Mouse (Mus musculus): ENCODE measurements around the gene Dnpep.
A peak's percentile ranks its signal among the peaks of the same experiment; 100 is the strongest.

The Dnpep gene

GRCm38 (mm10) chr1:75317241-75318201 lies at the start of gene Dnpep:
Gene Dnpep (minus strand): TSS chr1:75317990.
- peak; percentile 100 for DNase-seq (ENCODE audit: low read depth, low spot score)

DNA sequence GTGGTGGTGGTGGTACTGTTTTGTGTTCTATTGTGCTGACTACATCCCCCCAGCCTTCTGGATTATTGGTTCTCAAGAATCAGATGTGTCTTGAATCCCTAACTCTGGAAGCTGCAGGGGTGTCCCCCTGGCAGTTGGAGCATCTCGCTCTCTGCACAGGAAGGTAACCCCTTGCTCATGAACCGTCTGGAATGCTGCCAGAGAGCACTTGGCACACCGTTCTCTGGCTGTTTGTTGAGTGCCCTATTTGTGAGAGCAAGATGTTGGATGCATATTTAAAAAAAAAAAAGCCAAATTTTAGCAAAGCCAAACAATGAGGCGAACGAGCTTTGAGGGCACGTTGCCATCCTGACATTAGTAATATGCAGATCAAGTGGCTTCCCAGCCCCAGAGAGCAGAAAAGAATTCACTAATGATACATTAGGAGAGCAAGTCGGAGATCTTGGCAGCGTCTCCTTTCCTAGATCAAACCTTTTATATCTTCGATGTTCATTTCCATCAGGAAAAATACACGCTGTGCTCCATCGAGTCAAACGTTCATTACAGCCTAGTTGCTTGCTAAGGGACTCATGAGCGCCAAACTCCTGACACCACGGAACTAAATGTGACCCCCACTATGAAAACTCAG lies 47.8 kb upstream of the Dnpep start:
- DNase-seq (ENCODE audit: low read depth, low spot score): no peak

- DNase-seq (ENCODE audit: low read depth, low spot score): no peak
Measured at GRCm38 (mm10) chr1:75363868-75364267, 46.1 kb upstream of the Dnpep start.

DNA sequence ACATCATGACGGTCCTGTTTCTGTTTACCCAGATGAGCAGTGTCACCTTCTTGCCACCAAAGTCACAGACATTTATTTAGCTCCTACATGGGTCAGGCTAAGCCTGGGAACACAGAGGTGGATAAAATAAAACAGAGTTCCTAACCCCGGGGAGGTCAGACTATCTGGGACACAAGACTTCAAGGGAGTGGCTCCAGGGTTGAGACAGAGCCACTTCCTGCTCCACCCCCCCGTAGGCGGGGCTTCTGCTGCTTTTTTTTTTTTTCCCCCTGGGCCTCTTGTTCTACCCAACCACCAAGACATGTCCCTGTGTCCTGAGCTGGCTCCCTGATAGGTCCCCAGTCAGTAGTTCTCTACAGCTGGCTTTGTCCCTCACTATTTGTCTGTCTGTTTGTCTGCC lies 44.0 kb upstream of the Dnpep start:
- peak; percentile 86 for DNase-seq (ENCODE audit: low read depth, low spot score)

GRCm38 (mm10) chr1:75361123-75361522 lies 43.3 kb upstream of the Dnpep start:
- DNase-seq (ENCODE audit: low read depth, low spot score): no peak

GRCm38 (mm10) chr1:75360112-75361031 lies 42.6 kb upstream of the Dnpep start, which contains the start of gene Des:
Gene Des (plus strand): TSS chr1:75360329.
- no peak for DNase-seq (ENCODE audit: low read depth, low spot score)

DNA sequence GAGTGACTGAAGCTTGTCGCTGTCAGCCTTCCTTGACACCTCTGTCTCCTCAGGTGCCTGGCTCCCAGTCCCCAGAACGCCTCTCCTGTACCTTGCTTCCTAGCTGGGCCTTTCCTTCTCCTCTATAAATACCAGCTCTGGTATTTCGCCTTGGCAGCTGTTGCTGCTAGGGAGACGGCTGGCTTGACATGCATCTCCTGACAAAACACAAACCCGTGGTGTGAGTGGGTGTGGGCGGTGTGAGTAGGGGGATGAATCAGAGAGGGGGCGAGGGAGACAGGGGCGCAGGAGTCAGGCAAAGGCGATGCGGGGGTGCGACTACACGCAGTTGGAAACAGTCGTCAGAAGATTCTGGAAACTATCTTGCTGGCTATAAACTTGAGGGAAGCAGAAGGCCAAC lies 41.6 kb upstream of the Dnpep start:
- no peak for DNase-seq (ENCODE audit: low read depth, low spot score)

GRCm38 (mm10) chr1:75358009-75358408 lies 40.2 kb upstream of the Dnpep start:
- DNase-seq (ENCODE audit: low read depth, low spot score): no peak

- no peak for DNase-seq (ENCODE audit: low read depth, low spot score)
Measured at GRCm38 (mm10) chr1:75357261-75357660, 39.5 kb upstream of the Dnpep start.

DNA sequence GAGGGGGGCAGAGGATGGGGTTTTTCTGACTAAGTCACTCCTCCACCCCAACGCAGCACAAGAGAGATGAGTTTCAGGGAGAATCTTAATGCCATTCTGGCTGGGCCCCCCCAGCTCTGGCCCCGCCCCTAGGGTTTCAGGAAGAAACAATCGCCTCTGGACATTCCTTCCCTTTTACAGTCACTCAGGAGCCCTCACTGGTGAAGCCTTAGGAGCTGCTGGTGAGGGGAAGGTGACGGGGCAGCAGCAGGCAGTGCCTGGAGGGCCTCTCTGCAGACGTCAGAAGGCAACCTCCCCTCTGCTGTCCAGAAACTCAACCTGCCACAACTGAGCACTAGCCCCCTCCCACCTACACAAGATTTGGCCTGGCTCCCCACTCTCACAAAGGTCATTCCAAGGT lies 31.5 kb upstream of the Dnpep start:
- no peak for DNase-seq (ENCODE audit: low read depth, low spot score)

DNA sequence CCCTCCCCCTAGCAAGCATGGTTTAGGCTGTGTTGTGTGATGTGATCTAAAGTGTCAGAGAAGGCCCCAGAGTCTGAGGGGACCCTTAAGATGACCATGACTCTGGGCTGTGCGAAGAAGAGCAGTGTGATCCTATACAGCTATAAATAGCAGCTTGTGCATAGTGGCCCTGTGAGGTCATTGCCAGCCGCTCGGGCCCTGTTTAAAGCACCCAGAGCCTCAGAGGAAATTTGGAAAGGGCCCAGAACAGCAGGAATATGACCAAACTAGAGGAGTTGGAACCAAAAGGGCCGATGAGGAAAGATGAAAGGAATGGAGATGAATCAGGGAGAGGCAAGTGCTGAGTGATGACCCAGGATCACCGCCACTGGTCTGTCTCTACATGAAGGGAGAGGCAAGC lies 29.5 kb upstream of the Dnpep start:
- DNase-seq (ENCODE audit: low read depth, low spot score): no peak

DNA sequence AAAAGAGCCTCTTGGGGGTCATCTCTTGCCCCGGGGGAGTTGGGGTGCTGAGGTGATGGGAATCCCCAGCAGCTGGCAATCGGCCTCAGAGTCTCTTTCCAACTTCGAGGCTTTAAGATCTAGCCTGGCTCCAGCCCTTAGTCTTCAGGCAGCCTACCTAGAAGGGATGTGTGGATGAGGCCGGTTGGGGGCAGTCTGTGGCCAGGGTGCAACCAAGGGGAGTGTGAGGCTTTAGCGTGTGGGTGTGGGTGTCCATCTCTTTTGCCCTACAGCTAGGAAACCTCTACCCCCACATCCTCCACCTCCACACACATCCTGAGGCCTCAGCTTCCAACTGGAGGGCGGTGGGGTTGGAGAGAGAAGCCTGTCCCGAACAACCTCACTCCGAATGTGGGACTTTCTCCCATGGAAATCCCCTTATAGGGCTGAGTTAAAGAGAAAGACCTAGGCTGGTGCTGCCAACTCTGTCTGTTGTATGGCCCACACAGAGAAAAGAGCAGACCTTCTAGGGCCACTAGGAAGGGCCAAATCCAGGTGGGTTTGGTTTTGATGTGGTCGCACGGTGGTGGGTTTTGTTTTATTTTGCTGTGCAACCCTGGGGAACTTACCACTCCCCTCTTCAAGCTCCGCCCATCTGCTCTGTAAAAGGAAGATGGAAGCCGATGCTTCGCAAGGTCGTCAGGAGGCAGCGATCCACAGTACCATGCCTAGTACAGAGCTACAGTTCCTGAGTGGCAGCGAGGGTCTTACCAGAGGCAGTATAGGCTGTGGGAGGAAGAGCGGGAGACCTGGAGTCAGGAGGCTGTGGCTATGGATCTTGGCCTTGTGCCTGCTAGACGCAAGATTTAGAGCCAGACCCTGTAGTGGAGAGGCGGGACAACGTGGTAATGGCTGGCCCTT lies 27.5 kb upstream of the Dnpep start:
- DNase-seq (ENCODE audit: low read depth, low spot score): peak; percentile 74

DNA sequence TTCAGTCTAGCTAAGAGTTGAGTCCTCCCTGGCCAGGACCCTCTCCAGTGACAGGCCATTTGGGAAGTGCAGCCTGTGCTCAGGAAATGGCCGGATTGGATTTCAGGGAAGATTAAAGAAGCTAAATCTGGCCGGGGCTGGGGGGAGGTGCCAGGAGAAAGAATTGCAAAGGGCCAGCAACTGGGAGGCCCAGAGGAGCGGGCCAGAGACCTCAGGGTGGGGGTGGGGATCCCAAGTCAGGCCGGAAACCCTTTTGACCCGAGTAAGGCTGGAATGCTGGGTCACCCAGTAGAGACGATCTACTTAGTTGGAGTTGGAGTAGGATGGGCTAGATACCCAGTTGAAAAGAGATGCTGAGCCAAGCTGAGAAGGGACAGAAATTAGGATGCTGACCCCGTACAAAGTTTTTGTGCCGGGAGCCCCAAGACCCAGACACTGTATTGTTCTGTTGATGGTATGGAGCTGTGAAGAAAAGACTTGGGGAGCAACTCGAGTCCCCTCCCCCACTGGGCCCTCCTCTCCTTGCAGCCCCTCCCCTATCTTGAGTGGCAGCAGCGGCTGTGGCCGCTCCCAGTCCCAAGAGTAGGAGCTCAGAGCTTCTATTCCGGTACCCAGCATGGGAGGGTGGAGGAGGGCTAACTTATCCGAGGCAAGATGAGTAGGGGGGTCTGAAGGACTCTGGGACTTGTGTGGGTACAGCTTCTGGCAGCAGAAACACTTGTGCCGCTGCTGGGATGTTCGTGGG lies 26.7 kb upstream of the Dnpep start:
- DNase-seq (ENCODE audit: low read depth, low spot score): peak; percentile 78

- peak; percentile 86 for DNase-seq (ENCODE audit: low read depth, low spot score)
Measured at GRCm38 (mm10) chr1:75342874-75343416, 25.2 kb upstream of the Dnpep start.

- no peak for DNase-seq (ENCODE audit: low read depth, low spot score)
Measured at GRCm38 (mm10) chr1:75340519-75340918, 22.7 kb upstream of the Dnpep start.

DNA sequence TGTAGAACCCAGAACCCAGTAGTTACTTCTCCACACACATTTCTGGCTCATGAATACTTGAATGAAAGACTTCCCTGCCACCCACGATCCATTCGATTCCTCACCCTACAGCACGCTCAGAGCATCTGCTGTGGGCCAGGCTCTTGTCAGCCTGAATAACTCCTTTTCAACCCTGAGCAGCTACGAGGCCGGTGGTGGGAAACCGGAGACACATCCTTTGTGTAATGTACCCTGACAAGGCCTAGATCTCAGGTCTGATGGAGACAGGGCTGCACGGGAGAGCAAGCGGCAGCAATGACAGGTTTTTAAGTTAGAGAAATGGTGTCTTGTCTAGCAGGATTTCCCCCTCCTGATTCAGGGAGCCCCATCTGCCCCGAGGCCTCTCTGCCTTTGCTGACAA lies 21.5 kb upstream of the Dnpep start:
- no peak for DNase-seq (ENCODE audit: low read depth, low spot score)

- no peak for DNase-seq (ENCODE audit: low read depth, low spot score)
Measured at GRCm38 (mm10) chr1:75338091-75338694, 20.4 kb upstream of the Dnpep start.

DNA sequence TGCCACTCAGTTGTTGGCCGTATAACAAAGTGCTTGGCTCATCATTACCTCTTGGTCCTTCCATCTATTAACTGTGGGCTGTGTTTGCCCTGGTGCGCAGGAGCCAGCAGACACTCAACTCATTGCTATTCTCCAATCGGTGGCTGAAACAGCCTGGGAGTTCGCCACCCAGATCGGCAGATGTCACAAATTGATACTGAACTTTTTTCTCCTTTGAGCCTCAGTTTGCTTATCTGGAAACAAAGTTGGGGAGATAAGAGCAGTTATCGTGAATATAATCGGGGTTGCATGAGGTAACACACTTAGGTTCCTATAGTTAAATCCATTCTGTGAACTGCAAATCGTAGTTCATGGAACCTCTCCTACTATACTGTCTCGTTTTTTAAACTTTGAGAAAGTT lies 19.3 kb upstream of the Dnpep start:
- no peak for DNase-seq (ENCODE audit: low read depth, low spot score)

- DNase-seq (ENCODE audit: low read depth, low spot score): no peak
Measured at GRCm38 (mm10) chr1:75336461-75336860, 18.7 kb upstream of the Dnpep start.
